Mouse (Mus musculus): ENCODE measurements around the gene Hoxd3. TPM values are rescaled to one million over a fixed set of nuclear protein-coding genes. Genes with fewer than 3 reads are reported as not detected.

Hoxd3 gene
- polyA plus RNA-seq, 1 experiment = 5.7 TPM

DNA sequence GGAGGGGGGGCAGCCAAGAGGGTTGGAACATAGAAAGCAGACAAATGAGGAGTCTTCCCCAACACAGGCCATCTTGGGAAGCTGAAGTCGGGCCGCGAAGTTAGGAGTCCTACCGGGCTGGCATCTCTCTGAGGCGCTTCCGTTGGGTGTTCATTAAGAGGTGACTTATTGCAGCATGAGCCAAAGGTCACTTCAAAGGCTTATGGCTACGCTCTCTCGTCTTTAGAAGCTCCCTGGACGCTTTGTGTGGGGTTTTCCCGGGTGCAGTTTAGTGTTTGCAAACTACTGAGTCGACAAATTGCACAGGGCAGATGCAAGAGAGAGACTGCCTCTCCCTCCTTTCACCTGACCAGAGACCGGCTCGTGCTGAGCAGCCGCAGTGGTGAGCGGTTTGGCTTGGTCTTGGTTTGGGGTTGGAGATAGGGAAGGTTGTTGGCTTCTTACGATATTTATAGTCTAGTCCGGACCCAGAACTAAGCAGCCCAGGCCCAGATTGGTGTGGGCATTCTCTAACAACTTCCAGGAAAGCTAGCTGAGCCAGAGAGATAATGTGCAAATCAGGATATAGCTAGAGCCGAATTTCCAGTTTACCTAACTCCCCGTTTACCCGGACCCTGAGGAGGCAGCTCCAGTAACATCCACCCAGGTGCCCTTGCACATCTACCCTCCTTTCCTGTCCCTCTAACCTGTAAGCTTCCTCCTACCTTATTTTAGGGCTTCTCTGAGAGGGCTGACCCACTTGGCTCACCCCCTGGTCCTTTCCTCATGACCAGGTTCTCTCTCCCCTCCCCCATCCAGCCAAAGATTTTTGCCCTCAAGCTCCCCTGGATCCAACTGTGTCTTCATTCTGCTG, 27.1 kb downstream of the Hoxd3 start:
- no peaks in the 10 kb centered on the region for H3K4me1 ChIP-seq (ENCODE audit: control insufficient read depth, insufficient read depth, low read length)
- 2% methylated on average over 20 of the region's 20 CpGs for WGBS
- no peak overlapping the region for H3K4me3 ChIP-seq (replicated peaks; ENCODE audit: insufficient read depth, low read depth, low read length)
- no peak for DNase-seq
- H3K27ac ChIP-seq (ENCODE audit: insufficient read depth, low read length) = no peak overlapping the region
- peaks cover 7% of the 10 kb centered on the region; the same call in 1 of the 2 replicates for H3K27me3 ChIP-seq (ENCODE audit: control insufficient read depth, insufficient read depth, low read length)
- no peak for TF ChIP-seq CTCF (IDR thresholded peaks at IDR 0.05; ENCODE audit: borderline replicate concordance, insufficient read depth, low read depth, low read length)
- no peak for TF ChIP-seq POLR2A (IDR thresholded peaks at IDR 0.05; ENCODE audit: borderline replicate concordance, insufficient read depth, low read length)

DNA sequence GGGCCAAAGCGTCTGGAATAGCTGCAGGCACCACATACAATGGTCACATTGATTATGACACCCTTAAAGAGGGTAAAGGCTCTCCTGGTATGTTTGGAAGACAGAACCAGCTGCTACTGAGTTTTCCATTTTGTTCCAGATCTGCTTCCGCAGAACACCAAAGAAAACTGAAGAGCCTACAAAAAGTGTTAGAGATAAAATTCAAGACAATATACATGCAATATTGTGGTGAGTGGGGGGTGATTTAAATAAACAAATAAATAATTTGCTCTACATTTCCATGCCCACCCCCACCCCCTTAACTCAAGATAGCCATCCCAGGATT, 27.7 kb downstream of the Hoxd3 start:
- Histone ChIP-seq H3K27ac (ENCODE audit: insufficient read depth, low read length) (no peak overlapping the region), H3K27me3 (ENCODE audit: control insufficient read depth, insufficient read depth, low read length) (peaks cover 5% of the 10 kb centered on the region; the same call in 1 of the 2 replicates), H3K4me3 (replicated peaks; ENCODE audit: insufficient read depth, low read depth, low read length) (no peak overlapping the region), H3K4me1 (ENCODE audit: control insufficient read depth, insufficient read depth, low read length) (no peaks in the 10 kb centered on the region)
- TF ChIP-seq POLR2A (IDR thresholded peaks at IDR 0.05; ENCODE audit: borderline replicate concordance, insufficient read depth, low read length) (no peak), CTCF (IDR thresholded peaks at IDR 0.05; ENCODE audit: borderline replicate concordance, insufficient read depth, low read depth, low read length) (no peak)
- 3% methylated on average over 2 of the region's 2 CpGs for WGBS
- DNase-seq = no peak

DNA sequence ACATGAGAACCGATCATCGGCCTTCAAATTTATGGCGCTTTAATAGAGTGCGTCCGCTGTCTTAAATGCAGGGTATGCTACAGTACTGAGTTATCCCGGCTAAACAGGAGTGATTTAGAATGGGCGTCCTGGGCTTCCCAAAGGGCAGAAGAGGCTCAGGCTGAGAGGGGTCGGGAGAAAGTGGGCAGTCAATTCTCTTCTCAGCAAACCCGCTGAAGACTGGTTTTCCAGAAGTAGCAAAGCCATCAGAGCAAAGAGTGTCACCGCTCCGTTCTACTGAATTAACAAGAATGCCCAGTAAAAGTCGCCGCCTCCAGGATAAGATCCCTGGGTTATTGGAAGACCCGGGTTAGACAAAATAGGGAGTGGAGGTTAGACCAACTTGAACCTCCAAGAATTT, 28.1 kb downstream of the Hoxd3 start:
- WGBS = 3% methylated on average over 14 of the region's 14 CpGs
- no peaks in the 10 kb centered on the region for H3K4me1 ChIP-seq (ENCODE audit: control insufficient read depth, insufficient read depth, low read length)
- H3K27me3 ChIP-seq (ENCODE audit: control insufficient read depth, insufficient read depth, low read length) = peaks cover 3% of the 10 kb centered on the region; the same call in 1 of the 2 replicates

DNA sequence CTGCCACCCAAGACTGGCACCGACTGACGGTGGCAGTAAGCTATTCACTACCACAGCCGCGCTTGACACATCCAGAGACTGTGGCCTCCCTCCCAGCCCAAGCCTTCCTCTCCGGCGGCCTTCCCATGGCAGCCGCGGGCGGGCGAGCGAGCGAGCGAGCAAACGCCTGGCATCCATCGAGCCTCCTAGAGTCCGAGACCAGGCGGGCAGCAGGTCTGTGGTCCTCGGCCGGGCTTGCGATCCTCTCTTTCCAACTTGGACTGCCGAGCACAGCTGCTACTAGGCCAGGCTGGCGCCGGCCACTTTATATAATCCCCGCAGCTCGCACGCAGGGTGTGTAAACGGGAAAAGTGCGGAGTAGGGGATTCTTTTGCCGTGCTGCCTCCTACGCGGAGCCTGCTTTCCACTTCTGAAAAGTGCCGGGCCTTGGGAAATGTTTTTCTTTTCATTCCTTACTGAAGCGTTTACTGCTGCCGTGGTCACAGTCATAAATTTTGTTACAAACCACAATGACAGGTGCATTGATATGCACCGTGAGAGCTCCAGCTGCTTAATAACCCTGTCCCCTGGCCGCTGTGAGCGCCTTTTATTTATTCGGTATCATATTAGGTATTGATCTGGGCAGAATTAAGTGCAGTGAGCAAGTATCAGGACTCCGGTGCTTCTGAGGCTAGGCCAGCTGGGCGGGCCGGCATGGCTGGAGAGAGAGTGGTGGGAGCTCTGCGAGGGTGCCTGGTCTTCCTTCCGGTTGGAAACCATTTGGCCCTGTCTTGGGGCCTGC, 28.8 kb downstream of the Hoxd3 start:
- TF ChIP-seq POLR2A (IDR thresholded peaks at IDR 0.05; ENCODE audit: borderline replicate concordance, insufficient read depth, low read length) (no peak), CTCF (IDR thresholded peaks at IDR 0.05; ENCODE audit: borderline replicate concordance, insufficient read depth, low read depth, low read length) (no peak)
- no peak overlapping the region for H3K27ac ChIP-seq (ENCODE audit: insufficient read depth, low read length)
- no peaks in the 10 kb centered on the region for H3K4me1 ChIP-seq (ENCODE audit: control insufficient read depth, insufficient read depth, low read length)
- WGBS = 3% methylated on average over 43 of the region's 43 CpGs
- H3K4me3 ChIP-seq (replicated peaks; ENCODE audit: insufficient read depth, low read depth, low read length) = no peak overlapping the region
- no peak for DNase-seq
- peaks cover 4% of the 10 kb centered on the region; the same call in 1 of the 2 replicates for H3K27me3 ChIP-seq (ENCODE audit: control insufficient read depth, insufficient read depth, low read length)

More for the DNA sequence above, 28.1 kb downstream of the Hoxd3 start:
- no peak overlapping the region for H3K4me3 ChIP-seq (replicated peaks; ENCODE audit: insufficient read depth, low read depth, low read length)
- no peak overlapping the region for H3K27ac ChIP-seq (ENCODE audit: insufficient read depth, low read length)
- TF ChIP-seq CTCF (IDR thresholded peaks at IDR 0.05; ENCODE audit: borderline replicate concordance, insufficient read depth, low read depth, low read length) = no peak
- DNase-seq = no peak

DNA sequence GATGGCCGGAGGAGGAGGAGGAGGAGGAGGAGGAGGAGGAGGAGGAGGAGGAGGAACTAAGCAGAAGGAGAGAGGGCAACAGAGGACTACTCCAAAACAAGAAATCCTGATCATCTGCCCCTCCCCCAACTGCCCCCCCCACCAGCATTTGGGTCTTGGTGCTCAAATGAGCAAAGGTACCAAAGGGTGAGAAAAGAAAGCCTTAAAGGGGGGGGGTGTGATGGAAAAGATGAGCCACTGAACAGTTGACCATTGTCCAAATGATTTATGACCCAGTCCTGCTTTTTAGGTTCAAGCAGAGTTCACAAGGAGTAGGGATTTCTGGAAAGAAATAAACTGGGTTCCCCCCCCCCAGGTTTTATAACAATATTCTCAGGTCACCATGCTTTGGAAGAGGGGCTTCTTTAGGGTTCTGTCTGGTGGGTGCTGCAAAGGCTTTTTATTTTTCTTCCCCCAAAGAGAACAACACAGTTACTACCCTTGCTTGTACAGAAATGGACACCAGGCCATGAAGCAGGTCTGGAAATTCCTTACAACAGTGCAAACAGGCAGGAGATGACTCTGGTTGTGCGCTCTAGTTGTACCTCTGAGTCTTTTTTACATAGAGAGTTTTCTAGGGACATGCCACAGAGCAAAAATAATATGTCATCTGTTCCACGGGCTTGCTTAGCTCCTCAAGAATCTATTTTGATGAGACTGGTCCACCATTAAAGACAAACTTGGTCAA, 29.7 kb downstream of the Hoxd3 start:
- Histone ChIP-seq H3K4me3 (replicated peaks; ENCODE audit: insufficient read depth, low read depth, low read length) (no peak overlapping the region), H3K27me3 (ENCODE audit: control insufficient read depth, insufficient read depth, low read length) (peaks cover 3% of the 10 kb centered on the region; the same call in 1 of the 2 replicates), H3K27ac (ENCODE audit: insufficient read depth, low read length) (no peak overlapping the region), H3K4me1 (ENCODE audit: control insufficient read depth, insufficient read depth, low read length) (no peaks in the 10 kb centered on the region)
- no peak for DNase-seq
- WGBS = 36% methylated on average over 2 of the region's 3 CpGs
- TF ChIP-seq CTCF (IDR thresholded peaks at IDR 0.05; ENCODE audit: borderline replicate concordance, insufficient read depth, low read depth, low read length) (no peak), POLR2A (IDR thresholded peaks at IDR 0.05; ENCODE audit: borderline replicate concordance, insufficient read depth, low read length) (no peak)

DNA sequence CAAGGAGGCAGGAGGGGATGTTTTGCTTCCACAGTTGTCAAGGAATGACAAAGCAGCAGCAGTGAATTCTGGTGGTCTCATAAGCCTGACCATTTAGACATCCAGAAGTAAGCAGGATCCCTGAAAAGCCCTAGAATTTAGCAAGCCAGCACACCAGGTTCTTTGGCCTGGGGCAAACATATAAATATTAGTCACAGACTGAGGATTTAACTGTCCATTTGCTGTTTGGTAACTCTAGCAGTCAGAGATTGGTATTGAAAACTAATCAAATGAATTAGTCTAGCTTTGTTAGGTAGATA, 30.2 kb downstream of the Hoxd3 start:
- H3K4me1 ChIP-seq (ENCODE audit: control insufficient read depth, insufficient read depth, low read length) = no peaks in the 10 kb centered on the region
- TF ChIP-seq POLR2A (IDR thresholded peaks at IDR 0.05; ENCODE audit: borderline replicate concordance, insufficient read depth, low read length) (no peak), CTCF (IDR thresholded peaks at IDR 0.05; ENCODE audit: borderline replicate concordance, insufficient read depth, low read depth, low read length) (no peak)
- no peak overlapping the region for H3K4me3 ChIP-seq (replicated peaks; ENCODE audit: insufficient read depth, low read depth, low read length)
- H3K27me3 ChIP-seq (ENCODE audit: control insufficient read depth, insufficient read depth, low read length) = peaks cover 3% of the 10 kb centered on the region; the same call in 1 of the 2 replicates
- H3K27ac ChIP-seq (ENCODE audit: insufficient read depth, low read length) = no peak overlapping the region
- DNase-seq = no peak

DNA sequence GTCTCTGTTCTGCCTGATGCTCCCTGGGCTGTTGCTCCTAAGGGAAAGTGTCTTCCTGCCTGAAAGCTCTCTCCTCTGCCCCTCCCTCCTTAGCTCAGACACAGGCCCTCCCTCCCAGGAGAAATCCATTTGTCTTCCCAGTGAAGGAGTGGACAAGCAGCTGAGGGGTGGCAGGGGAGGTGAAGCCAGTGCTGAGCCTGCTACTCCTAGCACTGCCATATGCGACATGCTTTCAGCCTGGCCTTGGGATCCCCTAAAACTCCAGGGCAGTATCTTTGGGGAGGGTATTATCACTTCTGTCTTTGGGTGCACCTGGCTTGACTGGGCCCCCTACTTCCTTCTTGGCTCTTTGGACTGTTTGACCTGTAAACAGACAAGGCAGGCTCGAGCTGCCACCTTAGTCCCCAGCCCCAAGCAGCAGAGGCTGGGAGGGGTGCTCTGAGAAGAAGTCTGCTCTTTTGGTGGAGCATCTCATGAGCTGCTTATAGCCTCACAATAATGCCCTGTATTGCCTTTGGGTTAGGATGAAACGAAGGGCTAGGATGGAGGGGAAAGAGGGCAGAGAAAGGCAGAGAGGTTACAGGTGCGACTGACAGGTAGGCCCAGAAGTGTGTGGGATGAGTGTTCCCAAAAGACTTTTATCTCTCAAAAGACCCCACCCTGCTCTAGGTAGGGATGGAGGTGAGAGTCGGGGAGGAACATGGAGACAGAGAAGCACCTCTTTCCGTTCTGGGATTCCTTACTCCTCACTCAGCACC, 34.0 kb downstream of the Hoxd3 start:
- no peak overlapping the region for H3K27ac ChIP-seq (ENCODE audit: insufficient read depth, low read length)
- DNase-seq = no peak
- H3K4me3 ChIP-seq (replicated peaks; ENCODE audit: insufficient read depth, low read depth, low read length) = no peak overlapping the region
- 4% methylated on average over 6 of the region's 6 CpGs for WGBS
- no peaks in the 10 kb centered on the region for H3K4me1 ChIP-seq (ENCODE audit: control insufficient read depth, insufficient read depth, low read length)
- H3K27me3 ChIP-seq (ENCODE audit: control insufficient read depth, insufficient read depth, low read length) = peaks cover 7% of the 10 kb centered on the region; the same call in 1 of the 2 replicates
- TF ChIP-seq CTCF (IDR thresholded peaks at IDR 0.05; ENCODE audit: borderline replicate concordance, insufficient read depth, low read depth, low read length) (no peak), POLR2A (IDR thresholded peaks at IDR 0.05; ENCODE audit: borderline replicate concordance, insufficient read depth, low read length) (no peak)

Data from cerebellum, adult 2 months (tissue).